Mouse (Mus musculus) kidney, adult 2 months (tissue): ENCODE data around the gene Sectm1b.

Source experiments
- CTCF ChIP-seq: fragments of 200-500 bp; conservative IDR thresholded peaks from 2 replicates; pipeline ENCODE4 v1.5.1; 2011; ENCODE audit warnings: low read depth, mild to moderate bottlenecking, control low read depth, low read length, moderate library complexity, mixed read lengths; ENCODE audit not compliant: insufficient read depth, insufficient read length
- POLR2A ChIP-seq: fragments of 200-500 bp; IDR thresholded peaks from one replicate; pipeline ENCODE4 v1.6.1; 2011; ENCODE audit warnings: low read depth, low read length, control low read depth

GRCm38 (mm10) chr11:121111051-121111450, 47.7 kb upstream of the Sectm1b start:
- TF ChIP-seq CTCF: no peak
- TF ChIP-seq POLR2A: no peak
